Mouse (Mus musculus) neural tube, embryonic 12.5 days (tissue): Measurements from ENCODE around the gene Sema7a. TPM values are rescaled to one million over a fixed set of nuclear protein-coding genes. Genes with fewer than 3 reads are reported as not detected.

Experiments
- ATAC-seq: fragments of 200-750 bp; cut with Nextera tagmentation; 2 replicates; pipeline ENCODE4 v1.8.0; 2017; ENCODE audit warnings: low read depth, mild to moderate bottlenecking, moderate TSS enrichment, moderate library complexity; ENCODE audit not compliant: low FRiP score
- H3K27ac ChIP-seq: fragments of 300-500 bp; sonication (generic); 2 replicates; pipeline ENCODE4 v1.5.1; 2016
- H3K27me3 ChIP-seq: fragments of 300-500 bp; sonication (generic); replicated peaks from 2 replicates; pipeline ENCODE4 v1.6.1; 2016; ENCODE audit warnings: mild to moderate bottlenecking
- H3K36me3 ChIP-seq: fragments of 300-500 bp; sonication (generic); 2 replicates; pipeline ENCODE4 v1.6.1; 2016; ENCODE audit warnings: mild to moderate bottlenecking
- H3K4me1 ChIP-seq: fragments of 300-500 bp; sonication (generic); 2 replicates; pipeline ENCODE4 v1.6.1; 2016
- H3K4me2 ChIP-seq: fragments of 300-500 bp; sonication (generic); replicated peaks from 2 replicates; pipeline ENCODE4 v1.6.1; 2016; ENCODE audit warnings: mild to moderate bottlenecking
- H3K4me3 ChIP-seq: fragments of 300-500 bp; sonication (generic); 2 replicates; pipeline ENCODE4 v1.5.1; 2016
- H3K9ac ChIP-seq: fragments of 300-500 bp; sonication (generic); 2 replicates; pipeline ENCODE4 v1.6.1; 2016; ENCODE audit warnings: mild to moderate bottlenecking
- H3K9me3 ChIP-seq: fragments of 300-500 bp; sonication (generic); 2 replicates; pipeline ENCODE4 v1.6.1; 2016; ENCODE audit warnings: mild to moderate bottlenecking
- WGBS: fragments of 180-500 bp; shearing (Covaris S2); methylation state at CpG from one replicate; pipeline ENCODE4 v1.1.7; 2016; 5-methylcytosine and 5-hydroxymethylcytosine counted together
- polyA plus RNA-seq: library from polyadenylated mRNA; unstranded; fragments of >200 nt; fragmentation: Nextera tagmentation; extraction: Ambion mirVana; gene quantifications from 2 replicates; pipeline ENCODE4 v1.2.1, GENCODE M21; 2016

Gene Sema7a
- polyA plus RNA-seq, 1 experiment from 2014 or later, result 0.85 TPM

DNA sequence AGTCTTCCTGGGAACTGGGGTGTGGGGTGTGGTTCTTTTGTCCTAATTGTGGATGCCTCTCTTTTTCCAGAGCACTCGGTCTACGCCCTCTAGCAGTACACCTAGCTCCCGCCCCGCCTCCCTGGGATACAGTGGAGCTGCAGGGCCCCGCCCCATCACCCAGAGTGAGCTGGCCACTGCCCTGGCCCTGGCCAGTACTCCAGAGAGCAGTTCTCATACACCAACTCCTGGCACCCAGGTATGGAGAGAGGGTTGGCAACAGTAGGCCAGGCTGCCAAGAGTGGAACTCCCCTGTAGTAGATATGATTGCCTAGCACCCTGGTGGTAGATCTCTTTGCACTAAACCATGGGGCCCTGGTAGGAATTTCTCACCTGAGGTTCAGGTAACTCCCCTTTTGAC, 17.5 kb upstream of the Sema7a start:
- Histone ChIP-seq H3K9me3 (no peaks in the 10 kb centered on the region), H3K4me1 (no peaks in the 10 kb centered on the region), H3K27me3 (no peaks in the 10 kb centered on the region), H3K36me3 (peaks cover 78% of the 10 kb centered on the region), H3K9ac (no peak overlapping the region), H3K27ac (no peak overlapping the region), H3K4me3 (no peak overlapping the region), H3K4me2 (no peak overlapping the region)
- no peak for ATAC-seq
- WGBS, result 99% methylated on average over 5 of the region's 5 CpGs

DNA sequence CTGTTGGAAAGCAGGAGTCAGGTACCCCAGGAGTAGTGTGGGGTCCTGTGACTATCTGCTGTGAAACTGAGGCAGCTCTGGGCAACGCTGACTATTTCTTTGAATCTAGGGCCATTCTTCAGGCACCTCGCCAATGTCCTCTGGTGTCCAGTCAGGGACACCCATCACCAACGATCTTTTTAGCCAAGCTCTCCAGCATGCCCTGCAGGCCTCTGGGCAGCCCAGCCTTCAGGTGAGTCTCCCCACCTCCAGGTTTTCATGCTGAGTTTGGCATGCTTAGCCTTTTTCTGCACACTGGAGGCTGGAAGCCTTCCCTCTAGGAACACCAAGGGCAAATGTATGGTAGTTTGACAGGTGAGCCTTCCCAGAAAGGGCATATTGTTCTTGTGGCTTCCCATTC, 16.9 kb upstream of the Sema7a start:
- Histone ChIP-seq H3K4me3 (no peak overlapping the region), H3K36me3 (peaks cover 79% of the 10 kb centered on the region)

GRCm38 (mm10) chr9:57931166-57931767, 8.6 kb upstream of the Sema7a start:
- WGBS, result 84% methylated on average over 5 of the region's 5 CpGs
- no peaks in the 10 kb centered on the region for H3K27me3 ChIP-seq
- no peak overlapping the region for H3K4me2 ChIP-seq
- H3K4me3 ChIP-seq, result no peak overlapping the region
- no peaks in the 10 kb centered on the region for H3K9me3 ChIP-seq
- H3K27ac ChIP-seq, result no peak overlapping the region
- no peak overlapping the region for H3K9ac ChIP-seq
- ATAC-seq, result no peak
- peaks cover 39% of the 10 kb centered on the region for H3K36me3 ChIP-seq
- H3K4me1 ChIP-seq, result no peaks in the 10 kb centered on the region

More for the DNA sequence above, 16.9 kb upstream of the Sema7a start:
- no peak overlapping the region for H3K27ac ChIP-seq
- WGBS, result 85% methylated on average over 3 of the region's 3 CpGs
- no peaks in the 10 kb centered on the region for H3K9me3 ChIP-seq
- no peaks in the 10 kb centered on the region for H3K4me1 ChIP-seq
- H3K27me3 ChIP-seq, result no peaks in the 10 kb centered on the region
- ATAC-seq, result no peak
- no peak overlapping the region for H3K9ac ChIP-seq
- H3K4me2 ChIP-seq, result no peak overlapping the region

DNA sequence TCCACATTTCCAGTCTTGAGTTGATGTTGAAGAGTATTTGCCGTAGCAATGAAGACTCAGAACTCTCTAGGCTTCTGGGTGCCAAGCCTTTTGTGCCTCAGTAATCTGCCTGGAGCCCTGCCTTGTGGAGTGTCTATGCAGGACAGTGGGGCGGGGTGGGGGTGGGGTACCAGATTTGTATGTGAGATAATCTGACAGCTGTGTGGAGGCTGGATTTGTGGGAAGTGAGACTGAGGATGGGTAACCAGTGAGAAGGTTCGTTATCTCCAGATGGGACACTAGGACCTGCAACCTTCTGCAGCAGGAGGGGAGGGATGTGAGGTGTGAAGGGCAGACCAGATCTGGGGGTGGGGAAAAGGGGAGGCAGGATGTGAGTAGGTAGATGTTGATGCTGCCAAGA, 7.7 kb upstream of the Sema7a start:
- Histone ChIP-seq H3K9ac (no peak overlapping the region), H3K36me3 (peaks cover 33% of the 10 kb centered on the region), H3K4me2 (no peak overlapping the region), H3K9me3 (no peaks in the 10 kb centered on the region), H3K4me3 (no peak overlapping the region), H3K27ac (no peak overlapping the region), H3K4me1 (no peaks in the 10 kb centered on the region), H3K27me3 (0 out of 2 replicates have a peak, but pooled peaks cover under 1% of the 10 kb centered on the region)
- WGBS, result 84% methylated on average over 3 of the region's 3 CpGs
- ATAC-seq, result no peak

- H3K27ac ChIP-seq, result no peak overlapping the region
These were observed 6.9 kb upstream of the Sema7a start for GRCm38 (mm10) chr9:57932831-57933602.

GRCm38 (mm10) chr9:57935683-57936437, 4.1 kb upstream of the Sema7a start:
- 33% methylated on average over 6 of the region's 6 CpGs for WGBS
- Histone ChIP-seq H3K9ac (no peak overlapping the region), H3K4me3 (no peak overlapping the region), H3K36me3 (peaks cover 3% of the 10 kb centered on the region; the same call in 1 of the 2 replicates), H3K4me2 (no peak overlapping the region), H3K27ac (no peak overlapping the region), H3K9me3 (no peaks in the 10 kb centered on the region), H3K27me3 (peaks cover 9% of the 10 kb centered on the region), H3K4me1 (peaks cover 12% of the 10 kb centered on the region)
- no peak for ATAC-seq

More at GRCm38 (mm10) chr9:57932831-57933602, 6.9 kb upstream of the Sema7a start:
- H3K36me3 ChIP-seq, result peaks cover 25% of the 10 kb centered on the region
- 85% methylated on average over 6 of the region's 6 CpGs for WGBS
- H3K4me1 ChIP-seq, result no peaks in the 10 kb centered on the region
- ATAC-seq, result no peak
- 0 out of 2 replicates have a peak, but pooled peaks cover 2% of the 10 kb centered on the region for H3K27me3 ChIP-seq
- H3K9ac ChIP-seq, result no peak overlapping the region
- H3K9me3 ChIP-seq, result no peaks in the 10 kb centered on the region
- no peak overlapping the region for H3K4me2 ChIP-seq
- no peak overlapping the region for H3K4me3 ChIP-seq

- Histone ChIP-seq H3K36me3 (no peaks in the 10 kb centered on the region), H3K27ac (no peak overlapping the region), H3K27me3 (peaks cover 22% of the 10 kb centered on the region), H3K9me3 (no peaks in the 10 kb centered on the region), H3K9ac (no peak overlapping the region), H3K4me3 (no peak overlapping the region), H3K4me2 (no peak overlapping the region), H3K4me1 (peaks cover 24% of the 10 kb centered on the region)
- WGBS, result 81% methylated on average over 4 of the region's 4 CpGs
- ATAC-seq, result no peak
These were observed 2.7 kb upstream of the Sema7a start for GRCm38 (mm10) chr9:57937171-57937570.

GRCm38 (mm10) chr9:57937651-57938050, 2.3 kb upstream of the Sema7a start:
- 65% methylated on average over 6 of the region's 6 CpGs for WGBS
- H3K4me3 ChIP-seq, result no peak overlapping the region
- H3K9ac ChIP-seq, result no peak overlapping the region
- H3K36me3 ChIP-seq, result no peaks in the 10 kb centered on the region
- H3K9me3 ChIP-seq, result no peaks in the 10 kb centered on the region
- peaks cover 28% of the 10 kb centered on the region for H3K4me1 ChIP-seq
- H3K4me2 ChIP-seq, result no peak overlapping the region
- H3K27me3 ChIP-seq, result peaks cover 25% of the 10 kb centered on the region
- H3K27ac ChIP-seq, result no peak overlapping the region
- no peak for ATAC-seq

GRCm38 (mm10) chr9:57938225-57939055, 1.5 kb upstream of the Sema7a start:
- Histone ChIP-seq H3K27ac (no peak overlapping the region), H3K9me3 (no peaks in the 10 kb centered on the region), H3K4me2 (no peak overlapping the region), H3K27me3 (peaks cover 31% of the 10 kb centered on the region), H3K4me1 (peaks cover 31% of the 10 kb centered on the region), H3K9ac (no peak overlapping the region), H3K36me3 (no peaks in the 10 kb centered on the region), H3K4me3 (no peak overlapping the region)
- ATAC-seq, result no peak
- 77% methylated on average over 5 of the region's 5 CpGs for WGBS

DNA sequence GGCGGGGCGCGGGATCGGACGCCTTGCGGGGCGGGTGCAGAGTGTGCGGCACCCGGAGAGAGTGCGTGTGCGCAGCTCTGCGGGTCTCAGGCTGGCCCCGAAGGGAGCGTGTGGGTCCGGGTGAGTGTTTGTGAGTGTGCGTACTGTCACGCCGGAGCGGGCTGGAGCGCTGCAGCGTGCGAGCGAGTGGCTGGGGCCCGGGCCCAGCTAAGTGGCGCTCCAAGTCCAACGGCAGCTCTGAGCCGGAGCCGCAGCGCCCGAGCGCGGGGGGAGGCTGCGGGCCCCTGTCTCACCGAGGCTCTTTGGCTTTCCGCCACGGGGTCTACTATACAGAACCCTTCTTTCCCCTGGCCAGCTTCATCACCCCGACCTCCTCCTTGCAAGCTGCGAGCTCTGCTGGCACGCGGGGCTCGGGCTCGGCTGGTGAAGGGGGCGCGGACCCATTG, 460 bp downstream of the Sema7a start:
- Histone ChIP-seq H3K27ac (peak overlapping the region; percentile 81), H3K9ac (peak overlapping the region; percentile 89), H3K4me1 (peaks cover 31% of the 10 kb centered on the region), H3K27me3 (peaks cover 31% of the 10 kb centered on the region), H3K9me3 (no peaks in the 10 kb centered on the region), H3K36me3 (no peaks in the 10 kb centered on the region), H3K4me3 (peak overlapping the region; percentile 82), H3K4me2 (peak overlapping the region; percentile 94)
- peak; percentile 69 for ATAC-seq
- WGBS, result 1% methylated on average over 33 of the region's 44 CpGs

- Histone ChIP-seq H3K9me3 (no peaks in the 10 kb centered on the region), H3K27ac (peak overlapping the region; percentile 81; the same call in 1 of the 2 replicates), H3K4me2 (peak overlapping the region; percentile 94), H3K9ac (peak overlapping the region; percentile 89), H3K4me3 (peak overlapping the region; percentile 82), H3K36me3 (no peaks in the 10 kb centered on the region), H3K27me3 (peaks cover 31% of the 10 kb centered on the region), H3K4me1 (peaks cover 31% of the 10 kb centered on the region)
- WGBS, result 6% methylated on average over 28 of the region's 28 CpGs
- peak; percentile 35 for ATAC-seq
These were observed 1.1 kb downstream of the Sema7a start for GRCm38 (mm10) chr9:57940861-57941638.
